Mouse (Mus musculus) C2C12 (cell line): ENCODE results near the gene Rccd1. TPM values are rescaled to one million over a fixed set of nuclear protein-coding genes. Genes with fewer than 3 reads are reported as not detected.

Source experiments
- H3K27me3 ChIP-seq: one replicate; pipeline ENCODE4 v1.6.1; 2011; ENCODE audit not compliant: control insufficient read depth, insufficient read depth, insufficient read length
- H3K36me3 ChIP-seq: one replicate; pipeline ENCODE4 v1.6.1; 2011; ENCODE audit not compliant: control insufficient read depth, insufficient read depth
- H3K4me3 ChIP-seq: one replicate; pipeline ENCODE4 v1.5.1; 2011; ENCODE audit warnings: mild to moderate bottlenecking, control low read depth; ENCODE audit not compliant: poor library complexity, insufficient read depth, severe bottlenecking
- H3K79me2 ChIP-seq: one replicate; pipeline ENCODE4 v1.6.1; 2011; ENCODE audit not compliant: control insufficient read depth, insufficient read depth
- H3K79me3 ChIP-seq: one replicate; pipeline ENCODE4 v1.6.1; 2011; ENCODE audit warnings: low read depth, control low read depth
- H3ac ChIP-seq: one replicate; pipeline ENCODE3; 2011; ENCODE audit warnings: low read depth; ENCODE audit not compliant: control insufficient read depth, insufficient read length
- CEBPB ChIP-seq: IDR thresholded peaks from one replicate; pipeline ENCODE4 v1.6.1; 2011; ENCODE audit warnings: low read depth, mild to moderate bottlenecking, control low read depth, moderate library complexity
- CTCF ChIP-seq: IDR thresholded peaks from one replicate; pipeline ENCODE4 v1.5.1; 2011; ENCODE audit not compliant: control insufficient read depth, insufficient read depth, insufficient read length
- FOSL1 ChIP-seq: IDR thresholded peaks from one replicate; pipeline ENCODE4 v1.8.0; 2011; ENCODE audit warnings: mild to moderate bottlenecking, low read length; ENCODE audit not compliant: poor library complexity, insufficient read depth, severe bottlenecking
- MAX ChIP-seq: IDR thresholded peaks from one replicate; pipeline ENCODE4 v1.6.1; 2011; ENCODE audit warnings: mild to moderate bottlenecking, control low read depth
- MYOD1 ChIP-seq: IDR thresholded peaks from one replicate; pipeline ENCODE4 v1.6.1; 2011; ENCODE audit warnings: low read depth; ENCODE audit not compliant: control insufficient read depth, insufficient read length
- MYOG ChIP-seq: IDR thresholded peaks from one replicate; pipeline ENCODE4 v1.6.1; 2011; ENCODE audit not compliant: control insufficient read depth, insufficient read length; ENCODE audit errors: extremely low read depth
- USF1 ChIP-seq: IDR thresholded peaks from one replicate; pipeline ENCODE4 v1.6.1; 2011; ENCODE audit warnings: low read depth, mild to moderate bottlenecking, control low read depth, moderate library complexity
- polyA plus RNA-seq: library from polyadenylated mRNA; unstranded; fragments of >200 nt; fragmentation: generic; extraction: Trizol; gene quantifications from one replicate; pipeline ENCODE4 v1.2.1, GENCODE M21; 2012; ENCODE audit warnings: missing spikeins

Gene Rccd1
- polyA plus RNA-seq, 1 experiment: 7.0 TPM

DNA sequence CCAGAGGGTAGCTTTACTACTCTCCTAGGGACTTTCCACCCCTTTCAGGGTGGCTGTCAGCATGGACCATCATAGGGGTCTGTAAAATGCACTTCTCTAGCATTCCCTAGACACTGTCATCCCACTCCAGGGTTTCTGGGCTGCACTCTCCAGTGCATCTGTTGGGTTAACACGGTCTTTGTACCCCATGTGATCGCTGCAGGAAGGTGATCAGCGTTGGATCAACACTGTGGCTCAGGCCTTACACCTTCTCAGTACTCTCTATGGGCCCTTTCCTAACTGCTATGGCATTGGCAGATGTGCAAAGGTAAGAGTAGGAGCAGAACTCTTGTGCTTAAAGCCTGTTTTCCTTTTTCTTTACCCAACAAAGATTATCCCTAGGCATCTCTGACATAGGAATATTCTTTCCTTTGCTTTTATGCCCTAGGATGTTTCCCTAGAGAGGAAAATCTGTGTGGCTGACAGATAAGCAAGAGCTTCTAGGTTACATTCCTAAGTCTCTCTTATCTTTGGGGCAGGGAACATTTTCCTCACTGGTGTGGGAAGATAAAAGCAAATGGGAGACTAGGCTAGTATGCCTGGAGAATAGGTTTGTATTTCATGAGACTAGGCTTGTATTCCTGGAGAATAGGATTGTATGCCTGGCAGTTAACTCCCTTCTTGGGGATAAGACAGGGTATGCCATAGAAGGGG, 40.9 kb downstream of the Rccd1 start:
- H3K27me3 ChIP-seq: no peaks in the 10 kb centered on the region
- H3K4me3 ChIP-seq: no peak overlapping the region
- H3K79me3 ChIP-seq: no peaks in the 10 kb centered on the region
- H3ac ChIP-seq: no peak overlapping the region
- no peaks in the 10 kb centered on the region for H3K79me2 ChIP-seq
- H3K36me3 ChIP-seq: peaks cover 37% of the 10 kb centered on the region
- TF ChIP-seq MYOG (no peak), MAX (no peak), CTCF (no peak), USF1 (no peak), CEBPB (no peak), FOSL1 (no peak), MYOD1 (no peak)

DNA sequence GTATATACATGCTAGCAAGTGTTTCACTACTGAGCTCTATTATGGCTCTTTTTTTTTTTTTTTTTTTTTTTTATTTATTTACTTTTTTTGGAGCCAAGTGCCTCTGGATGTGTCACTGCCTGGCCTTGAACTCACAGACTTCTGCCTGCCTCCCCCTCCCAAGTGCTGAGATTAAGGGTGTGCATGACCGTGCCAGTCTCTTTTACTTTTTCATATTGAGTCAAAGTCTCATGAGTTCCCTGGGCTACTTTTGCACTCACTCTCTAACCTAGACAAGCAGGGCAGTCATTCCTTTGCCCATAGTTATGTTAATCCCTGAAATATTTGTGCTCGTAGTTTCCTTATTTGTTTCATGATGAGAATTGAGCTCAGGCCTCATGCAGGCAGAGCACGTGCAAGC, 42.6 kb downstream of the Rccd1 start:
- Histone ChIP-seq H3K36me3 (peaks cover 35% of the 10 kb centered on the region), H3ac (no peak overlapping the region), H3K79me2 (no peaks in the 10 kb centered on the region), H3K79me3 (no peaks in the 10 kb centered on the region), H3K4me3 (no peak overlapping the region), H3K27me3 (no peaks in the 10 kb centered on the region)
- TF ChIP-seq MYOG (no peak), CTCF (no peak), MAX (no peak), CEBPB (no peak), USF1 (no peak), MYOD1 (no peak), FOSL1 (no peak)

DNA sequence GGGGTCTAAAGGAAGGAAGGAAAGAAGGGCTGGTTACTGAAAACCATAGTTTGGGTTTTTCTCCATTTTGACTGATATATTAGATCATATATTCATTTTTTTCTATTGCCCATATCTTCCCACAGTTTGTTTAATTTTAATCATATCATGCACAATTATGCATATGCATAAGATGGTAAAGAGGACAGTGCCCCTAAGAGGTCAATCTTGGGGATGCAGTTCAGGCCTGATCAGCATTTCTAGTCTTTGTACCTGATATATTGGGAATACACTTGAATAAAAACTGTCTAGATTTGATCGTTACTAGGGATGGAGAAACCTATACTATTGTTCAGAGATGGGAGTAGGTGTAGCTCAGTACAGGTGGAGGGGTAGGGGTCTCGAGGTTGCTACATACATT, 43.3 kb downstream of the Rccd1 start:
- Histone ChIP-seq H3K27me3 (no peaks in the 10 kb centered on the region), H3K79me2 (no peaks in the 10 kb centered on the region), H3K4me3 (no peak overlapping the region), H3ac (no peak overlapping the region), H3K79me3 (no peaks in the 10 kb centered on the region), H3K36me3 (peaks cover 37% of the 10 kb centered on the region)
- TF ChIP-seq USF1 (no peak), MAX (no peak), MYOD1 (no peak), MYOG (no peak), CTCF (no peak), FOSL1 (no peak), CEBPB (no peak)

DNA sequence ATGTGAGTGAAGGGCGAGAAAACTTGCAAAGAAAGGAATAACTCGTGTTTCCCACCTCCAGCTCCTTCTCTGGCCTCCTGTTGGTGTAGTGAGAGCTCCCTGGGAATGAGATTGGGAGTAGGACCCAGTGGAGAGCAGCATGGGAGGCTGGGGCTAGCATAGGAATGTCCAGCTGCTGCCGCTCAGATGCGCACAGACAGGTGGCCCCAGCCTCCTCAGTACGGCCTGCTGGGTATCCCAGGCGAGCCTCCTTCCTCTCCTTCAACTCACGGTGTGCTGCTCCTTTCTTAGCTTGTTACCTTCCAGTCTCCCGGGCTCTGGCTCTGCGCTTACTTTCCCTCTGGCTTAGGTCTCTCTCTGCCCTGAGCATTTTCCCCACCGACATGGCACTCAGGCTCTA, 44.2 kb downstream of the Rccd1 start:
- no peak overlapping the region for H3ac ChIP-seq
- no peak overlapping the region for H3K4me3 ChIP-seq
- TF ChIP-seq USF1 (no peak), CEBPB (no peak), MAX (no peak), MYOG (no peak), MYOD1 (no peak), CTCF (no peak), FOSL1 (no peak)
- H3K36me3 ChIP-seq: peaks cover 31% of the 10 kb centered on the region
- no peaks in the 10 kb centered on the region for H3K79me2 ChIP-seq
- no peaks in the 10 kb centered on the region for H3K79me3 ChIP-seq
- no peaks in the 10 kb centered on the region for H3K27me3 ChIP-seq

DNA sequence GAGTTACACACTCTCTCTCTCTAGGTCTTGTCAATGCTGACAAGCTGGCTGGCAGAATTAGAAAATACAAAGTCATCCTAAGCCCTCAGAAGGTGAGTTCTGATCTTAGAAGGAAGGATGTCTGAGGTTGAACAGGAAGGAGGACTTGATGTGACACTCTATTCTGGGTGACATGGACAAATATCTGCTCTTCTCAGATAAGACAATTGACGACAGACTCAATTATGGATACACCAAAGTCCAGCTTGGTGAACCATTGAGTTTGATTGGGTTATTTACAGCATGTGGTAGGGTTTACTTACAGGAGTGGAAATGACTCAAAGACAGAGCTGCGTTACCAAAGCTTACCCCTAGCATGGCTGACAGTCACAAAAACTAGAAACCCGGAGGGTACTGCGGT, 47.9 kb downstream of the Rccd1 start:
- H3K79me3 ChIP-seq: no peaks in the 10 kb centered on the region
- H3ac ChIP-seq: no peak overlapping the region
- TF ChIP-seq USF1 (no peak), FOSL1 (no peak), MYOD1 (no peak), MAX (no peak), MYOG (no peak), CTCF (no peak), CEBPB (no peak)
- H3K79me2 ChIP-seq: no peaks in the 10 kb centered on the region
- no peaks in the 10 kb centered on the region for H3K27me3 ChIP-seq
- H3K4me3 ChIP-seq: no peak overlapping the region
- peaks cover 30% of the 10 kb centered on the region for H3K36me3 ChIP-seq

DNA sequence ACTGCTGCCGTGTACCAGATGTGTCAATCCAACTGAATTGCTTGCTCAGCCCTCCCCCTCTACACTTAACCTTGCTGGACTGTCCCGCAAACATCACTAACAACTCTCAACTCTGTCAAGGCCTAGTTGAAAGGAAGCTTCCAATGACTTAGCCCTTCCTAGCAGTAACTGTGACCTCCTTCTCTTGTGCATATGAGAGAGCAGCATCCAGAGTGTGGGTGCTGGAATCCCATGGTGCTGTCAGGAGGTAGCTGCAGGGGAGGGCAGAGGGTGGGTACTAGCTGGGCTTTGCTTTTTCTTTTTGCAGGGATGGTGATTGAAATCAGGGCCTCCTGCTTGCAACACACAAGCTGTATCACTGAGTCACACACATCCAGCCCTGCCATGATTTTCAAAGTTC, 50.8 kb downstream of the Rccd1 start:
- H3K79me3 ChIP-seq: peaks cover 8% of the 10 kb centered on the region
- peaks cover 16% of the 10 kb centered on the region for H3K36me3 ChIP-seq
- no peak overlapping the region for H3K4me3 ChIP-seq
- peaks cover 15% of the 10 kb centered on the region for H3K79me2 ChIP-seq
- H3K27me3 ChIP-seq: no peaks in the 10 kb centered on the region
- TF ChIP-seq CEBPB (no peak), MYOD1 (no peak), MYOG (no peak), CTCF (no peak), FOSL1 (no peak), USF1 (no peak), MAX (no peak)
- H3ac ChIP-seq: no peak overlapping the region
